Mouse (Mus musculus) layer of hippocampus, postnatal 25 days (tissue): ENCODE data around the gene Myo18a. TPM values are rescaled to one million over a fixed set of nuclear protein-coding genes. Genes with fewer than 3 reads are reported as not detected.
"Not testable (repeated sequence)": the region's sequence is repeated elsewhere in the genome, so short reads cannot be mapped to it uniquely, and the experiment has no call there.

Source experiments
- DNase-seq, 2 experiments: peaks; one replicate each; pipeline ENCODE4 v3.0.0; 2022; ENCODE audit warnings: mixed read lengths in 2 of 2, low spot score in 1 of 2; ENCODE audit errors: extremely low spot score in 1 of 2
- total RNA-seq, 2 experiments: library from RNA; stranded (reverse); gene quantifications; 2 replicates each; pipeline ENCODE4 v1.2.3; 2021

The Myo18a gene
- total RNA-seq: 100 to 1,000 TPM; 136 to 158 TPM

- DNase-seq: peak; percentile 86 to 90
Measured at GRCm38 (mm10) chr11:77762783-77763672, at the start of gene Myo18a. Gene Myo18a, plus strand, starts transcription at chr11:77763246.

- no peak for DNase-seq
Measured at GRCm38 (mm10) chr11:77713736-77714135, 49.3 kb upstream of the Myo18a start.

- DNase-seq: no peak
Measured at GRCm38 (mm10) chr11:77719055-77719454, 44.0 kb upstream of the Myo18a start.

GRCm38 (mm10) chr11:77721389-77721788 lies 41.7 kb upstream of the Myo18a start:
- no peak for DNase-seq

GRCm38 (mm10) chr11:77724766-77725165 lies 38.3 kb upstream of the Myo18a start:
- no peak for DNase-seq

GRCm38 (mm10) chr11:77725183-77725582 lies 37.9 kb upstream of the Myo18a start, which contains the start of gene Cryba1:
Gene Cryba1, minus strand, starts transcription at chr11:77725283.
- no peak for DNase-seq

- no peak for DNase-seq
Measured at GRCm38 (mm10) chr11:77728587-77728986, 34.5 kb upstream of the Myo18a start.

- peak; percentile 67 to 95 for DNase-seq
Measured at GRCm38 (mm10) chr11:77737289-77737688, 25.8 kb upstream of the Myo18a start.

- DNase-seq: no peak
Measured at GRCm38 (mm10) chr11:77738555-77738954, 24.5 kb upstream of the Myo18a start.

GRCm38 (mm10) chr11:77743966-77744365 lies 19.1 kb upstream of the Myo18a start:
- peak in 1 of 2 experiments; percentile 30 for DNase-seq

GRCm38 (mm10) chr11:77746652-77747051 lies 16.4 kb upstream of the Myo18a start:
- no peak for DNase-seq

GRCm38 (mm10) chr11:77747103-77747502 lies 15.9 kb upstream of the Myo18a start:
- DNase-seq: not testable (repeated sequence)

- DNase-seq: no peak
Measured at GRCm38 (mm10) chr11:77748996-77749395, 14.1 kb upstream of the Myo18a start.

GRCm38 (mm10) chr11:77752525-77752924 lies 10.5 kb upstream of the Myo18a start:
- no peak for DNase-seq

- no peak for DNase-seq
Measured at GRCm38 (mm10) chr11:77753469-77753868, 9.6 kb upstream of the Myo18a start.

- no peak for DNase-seq
Measured at GRCm38 (mm10) chr11:77760031-77760430, 3.0 kb upstream of the Myo18a start.

GRCm38 (mm10) chr11:77763673-77764340 lies 761 bp downstream of the Myo18a start:
- peak; percentile 17 to 35 for DNase-seq

- peak; percentile 19 to 23 for DNase-seq
Measured at GRCm38 (mm10) chr11:77764694-77765458, 1.8 kb downstream of the Myo18a start.

GRCm38 (mm10) chr11:77765459-77765777 lies 2.4 kb downstream of the Myo18a start:
- no peak for DNase-seq

GRCm38 (mm10) chr11:77766351-77767001 lies 3.4 kb downstream of the Myo18a start:
- DNase-seq: peak in 1 of 2 experiments; percentile 35
